Mouse (Mus musculus) midbrain, embryonic 13.5 days (tissue): ENCODE measurements at regions not wholly inside any gene's neighbourhood (a gene's known extent, or its start where the extent isn't known, plus 50 kb on each side); places are given as distances from the start of the nearest gene placed in this dataset. TPM values are rescaled to one million over a fixed set of nuclear protein-coding genes. Genes with fewer than 3 reads are reported as not detected.

Experiments used
- microRNA-seq: library from miRNA; unstranded; fragments of <30 nt; microRNA quantifications from one replicate; pipeline ENCODE4, GENCODE M21; 2016

Small RNA genes in the stretch of these regions (microRNA-seq; reads per million reads assigned to microRNA genes)
- not detected for gene Gm25865
